Mouse (Mus musculus) liver, embryonic 11.5 days (tissue): ENCODE data around the gene Hipk1. TPM values are rescaled to one million over a fixed set of nuclear protein-coding genes. Genes with fewer than 3 reads are reported as not detected.
A peak's percentile ranks its signal among the peaks of the same experiment; 100 is the strongest.
"Not testable (repeated sequence)": the region's sequence is repeated elsewhere in the genome, so short reads cannot be mapped to it uniquely, and the experiment has no call there.

ENCODE experiments used
- ATAC-seq: fragments of 200-750 bp; cut with Nextera tagmentation; replicated peaks from 2 replicates; pipeline ENCODE4 v1.8.0; 2017; ENCODE audit warnings: moderate number of reproducible peaks, mild to moderate bottlenecking, moderate TSS enrichment, moderate library complexity; ENCODE audit not compliant: low FRiP score
- DNase-seq: peaks from one replicate; pipeline ENCODE4 v3.0.0-alpha.2; 2017; ENCODE audit warnings: low spot score
- H3K27ac ChIP-seq: fragments of 300-500 bp; sonication (generic); 2 replicates; pipeline ENCODE4 v1.5.1; 2014; ENCODE audit warnings: mild to moderate bottlenecking, low read depth, low read length, control low read depth
- H3K27me3 ChIP-seq: fragments of 300-500 bp; sonication (generic); replicated peaks from 2 replicates; pipeline ENCODE4 v1.6.1; 2014; ENCODE audit warnings: low read length, mixed read lengths; ENCODE audit not compliant: control insufficient read depth, insufficient read depth
- H3K36me3 ChIP-seq: fragments of 300-500 bp; sonication (generic); 2 replicates; pipeline ENCODE4 v1.6.1; 2014; ENCODE audit warnings: mild to moderate bottlenecking, low read length, moderate library complexity, mixed read lengths; ENCODE audit not compliant: control insufficient read depth, insufficient read depth
- H3K4me1 ChIP-seq: fragments of 300-500 bp; sonication (generic); replicated peaks from 2 replicates; pipeline ENCODE4 v1.6.1; 2014; ENCODE audit warnings: low read length, mixed read lengths; ENCODE audit not compliant: control insufficient read depth, insufficient read depth
- H3K4me2 ChIP-seq: fragments of 300-500 bp; sonication (generic); 2 replicates; pipeline ENCODE4 v1.6.1; 2014; ENCODE audit warnings: mild to moderate bottlenecking, control low read depth, moderate library complexity
- H3K4me3 ChIP-seq: fragments of 300-500 bp; sonication (generic); 2 replicates; pipeline ENCODE4 v1.5.1; 2014; ENCODE audit warnings: low read depth, low read length, control low read depth
- H3K9ac ChIP-seq: fragments of 300-500 bp; sonication (generic); 2 replicates; pipeline ENCODE4 v1.6.1; 2014; ENCODE audit warnings: low read depth, low read length, control low read depth
- H3K9me3 ChIP-seq: fragments of 300-500 bp; sonication (generic); 2 replicates; pipeline ENCODE4 v1.6.1; 2016; ENCODE audit warnings: low read length, inconsistent platforms, mixed read lengths; ENCODE audit not compliant: control insufficient read depth
- WGBS: fragments of 180-500 bp; shearing (Covaris S2); extraction: QIAGEN DNeasy Blood & Tissue Kit; methylation state at CpG from one replicate; pipeline ENCODE4 v1.1.7; 2014; 5-methylcytosine and 5-hydroxymethylcytosine counted together
- polyA plus RNA-seq: library from polyadenylated mRNA; unstranded; fragments of >200 nt; fragmentation: Nextera tagmentation; extraction: Ambion mirVana; gene quantifications from 2 replicates; pipeline ENCODE4 v1.2.1, GENCODE M21; 2014

The Hipk1 gene
- polyA plus RNA-seq, 1 experiment from 2014 or later: 15.7 TPM

- Histone ChIP-seq H3K4me2 (peak within 1 kb of the TSS; percentile 33), H3K9ac (no peak within 1 kb of the TSS), H3K36me3 (no peaks in the 10 kb centered on the region), H3K4me3 (no peak within 1 kb of the TSS), H3K9me3 (no peaks in the 10 kb centered on the region), H3K27ac (no peak within 1 kb of the TSS), H3K27me3 (no peaks in the 10 kb centered on the region), H3K4me1 (peaks cover 9% of the 10 kb centered on the region)
- ATAC-seq: peak; percentile 57
- no peak for DNase-seq
Observed at GRCm38 (mm10) chr3:103832426-103832825, 41.1 kb upstream of the Hipk1 start, which contains the start of gene Bcl2l15. Gene Bcl2l15 (plus strand): TSS chr3:103832601.

DNA sequence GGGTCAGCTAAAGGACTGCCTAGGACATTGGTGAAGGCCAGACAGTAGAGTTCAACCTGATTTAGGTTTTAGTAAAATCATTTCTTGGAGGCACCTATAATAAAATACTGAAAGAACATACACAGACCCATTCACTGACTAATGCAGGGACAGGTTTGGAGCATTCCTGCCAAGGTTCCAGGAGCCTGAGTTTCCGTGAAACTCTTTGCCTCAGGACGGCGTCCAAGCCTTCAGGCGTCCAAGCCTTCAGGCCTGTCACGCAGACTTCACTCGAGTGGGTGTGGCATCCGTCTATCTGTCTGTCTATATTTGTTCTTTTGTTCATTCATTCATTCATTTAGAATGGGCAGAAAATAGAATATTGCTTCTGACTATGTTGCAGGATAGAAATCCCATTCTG is 39.8 kb upstream of the Hipk1 start:
- no peak overlapping the region for H3K9ac ChIP-seq
- ATAC-seq (no peak), DNase-seq (no peak)
- H3K27ac ChIP-seq: no peak overlapping the region
- H3K9me3 ChIP-seq: no peaks in the 10 kb centered on the region
- H3K4me2 ChIP-seq: no peak overlapping the region
- H3K36me3 ChIP-seq: no peaks in the 10 kb centered on the region
- H3K27me3 ChIP-seq: no peaks in the 10 kb centered on the region
- 86% methylated on average over 7 of the region's 7 CpGs for WGBS
- H3K4me3 ChIP-seq: no peak overlapping the region
- peaks cover 9% of the 10 kb centered on the region for H3K4me1 ChIP-seq

DNA sequence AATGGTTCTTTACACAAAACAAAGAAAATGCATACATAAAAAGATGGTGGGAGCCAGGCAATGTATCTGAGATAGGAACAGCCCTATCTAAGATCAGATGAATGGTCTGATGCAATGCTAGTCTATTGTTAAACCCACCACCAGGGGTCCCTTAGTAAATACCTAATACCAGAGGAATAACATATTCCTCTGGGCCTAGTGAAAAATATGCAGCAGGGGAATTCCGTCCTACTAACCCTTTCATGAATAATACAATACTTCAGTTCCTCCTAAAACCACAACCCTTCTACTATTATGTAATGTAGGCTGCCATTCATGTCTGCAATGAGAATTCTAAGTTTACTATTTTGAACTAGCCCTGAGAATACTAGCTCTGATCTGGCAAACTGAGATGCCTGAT is 39.3 kb upstream of the Hipk1 start:
- H3K4me1 ChIP-seq, H3K4me2 ChIP-seq, H3K9me3 ChIP-seq, H3K36me3 ChIP-seq, H3K27me3 ChIP-seq, H3K9ac ChIP-seq, DNase-seq, ATAC-seq, H3K4me3 ChIP-seq, H3K27ac ChIP-seq: not testable (repeated sequence)
- WGBS: 82% methylated on average over 1 of the region's 1 CpGs

- H3K4me3 ChIP-seq: no peak overlapping the region
- no peak overlapping the region for H3K9ac ChIP-seq
- peaks cover 9% of the 10 kb centered on the region for H3K4me1 ChIP-seq
- no peak overlapping the region for H3K27ac ChIP-seq
- H3K27me3 ChIP-seq: no peaks in the 10 kb centered on the region
- H3K4me2 ChIP-seq: no peak overlapping the region
- no peaks in the 10 kb centered on the region for H3K9me3 ChIP-seq
- WGBS: 79% methylated on average over 3 of the region's 3 CpGs
- ATAC-seq (no peak), DNase-seq (no peak)
- H3K36me3 ChIP-seq: no peaks in the 10 kb centered on the region
Observed at GRCm38 (mm10) chr3:103829036-103829435, 37.7 kb upstream of the Hipk1 start.

- H3K4me3 ChIP-seq: no peak overlapping the region
- H3K27me3 ChIP-seq: no peaks in the 10 kb centered on the region
- H3K4me1 ChIP-seq: peaks cover 9% of the 10 kb centered on the region
- DNase-seq (no peak), ATAC-seq (no peak)
- H3K27ac ChIP-seq: no peak overlapping the region
- no peaks in the 10 kb centered on the region for H3K36me3 ChIP-seq
- H3K4me2 ChIP-seq: no peak overlapping the region
- H3K9me3 ChIP-seq: no peaks in the 10 kb centered on the region
- no peak overlapping the region for H3K9ac ChIP-seq
Observed at GRCm38 (mm10) chr3:103827548-103827947, 36.2 kb upstream of the Hipk1 start.

GRCm38 (mm10) chr3:103810967-103811366 is 19.6 kb upstream of the Hipk1 start:
- Histone ChIP-seq H3K27ac (peak overlapping the region; percentile 10; the same call in 1 of the 2 replicates), H3K9me3 (no peaks in the 10 kb centered on the region), H3K27me3 (no peaks in the 10 kb centered on the region), H3K4me3 (peak overlapping the region; percentile 80; the same call in 1 of the 2 replicates), H3K36me3 (peaks cover 14% of the 10 kb centered on the region; the same call in 1 of the 2 replicates), H3K9ac (no peak overlapping the region), H3K4me1 (peaks cover 9% of the 10 kb centered on the region), H3K4me2 (peak overlapping the region; percentile 62)
- DNase-seq (no peak), ATAC-seq (no peak)
- 79% methylated on average over 6 of the region's 6 CpGs for WGBS

- H3K9me3 ChIP-seq: no peaks in the 10 kb centered on the region
- peaks cover 12% of the 10 kb centered on the region; the same call in 1 of the 2 replicates for H3K36me3 ChIP-seq
- peaks cover 15% of the 10 kb centered on the region for H3K4me1 ChIP-seq
- H3K4me3 ChIP-seq: peak overlapping the region; percentile 80
- WGBS: 3% methylated on average over 14 of the region's 14 CpGs
- ATAC-seq (peak; percentile 62), DNase-seq (no peak)
- peak overlapping the region; percentile 87 for H3K27ac ChIP-seq
- no peaks in the 10 kb centered on the region for H3K27me3 ChIP-seq
- H3K4me2 ChIP-seq: peak overlapping the region; percentile 62
- H3K9ac ChIP-seq: peak overlapping the region; percentile 85
Observed at GRCm38 (mm10) chr3:103809799-103810150, 18.4 kb upstream of the Hipk1 start.

GRCm38 (mm10) chr3:103808891-103809798 is 17.8 kb upstream of the Hipk1 start, which contains the start of the genes Dclre1b, Ap4b1 and Gm43064:
Gene Dclre1b (minus strand): TSS chr3:103809444.
Gene Ap4b1 (plus strand): TSS chr3:103809520.
Gene Gm43064 (plus strand): TSS chr3:103809573.
- Histone ChIP-seq H3K9me3 (no peaks in the 10 kb centered on the region), H3K27me3 (no peaks in the 10 kb centered on the region), H3K36me3 (peaks cover 9% of the 10 kb centered on the region; the same call in 1 of the 2 replicates), H3K4me3 (peak within 1 kb of the TSS; percentile 80), H3K9ac (peak within 1 kb of the TSS; percentile 85), H3K27ac (peak within 1 kb of the TSS; percentile 87), H3K4me1 (peaks cover 18% of the 10 kb centered on the region), H3K4me2 (peak within 1 kb of the TSS; percentile 63)
- WGBS: under 1% methylated on average over 64 of the region's 70 CpGs
- DNase-seq: peak; percentile 93
- ATAC-seq: peak; percentile 89

GRCm38 (mm10) chr3:103805671-103806070 is 14.3 kb upstream of the Hipk1 start:
- ATAC-seq (no peak), DNase-seq (no peak)
- H3K27ac ChIP-seq: no peak overlapping the region
- no peaks in the 10 kb centered on the region for H3K27me3 ChIP-seq
- peaks cover 33% of the 10 kb centered on the region for H3K4me1 ChIP-seq
- no peak overlapping the region for H3K4me2 ChIP-seq
- H3K36me3 ChIP-seq: peaks cover 20% of the 10 kb centered on the region
- H3K4me3 ChIP-seq: no peak overlapping the region
- no peaks in the 10 kb centered on the region for H3K9me3 ChIP-seq
- no peak overlapping the region for H3K9ac ChIP-seq
- 87% methylated on average over 1 of the region's 1 CpGs for WGBS
